Mouse (Mus musculus): Measurements from ENCODE around the gene Gm28048. TPM values are rescaled to one million over a fixed set of nuclear protein-coding genes. Genes with fewer than 3 reads are reported as not detected.

Gm28048 gene
- polyA plus RNA-seq, 2 experiments = 2.8 to 6.8 TPM

DNA sequence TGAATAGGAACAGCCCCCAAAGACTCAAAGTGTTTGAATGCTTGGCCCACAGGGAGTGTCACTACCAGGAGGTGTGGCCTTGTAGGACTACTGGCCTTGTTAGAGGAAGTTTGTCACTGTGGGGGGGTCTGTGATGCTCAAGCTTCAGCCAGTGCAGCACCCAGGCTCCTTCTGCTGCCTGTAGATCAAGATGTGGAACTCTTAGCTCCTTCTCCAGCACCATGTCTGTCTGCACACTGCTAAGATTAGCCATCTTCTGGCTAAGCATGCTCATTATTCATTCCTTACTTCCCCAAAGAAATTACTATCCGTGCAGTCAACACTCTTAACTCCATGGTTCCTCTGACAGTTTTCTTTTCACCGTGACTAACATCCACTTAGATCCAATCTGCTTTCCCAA is 51.8 kb downstream of the Gm28048 start:
- ATAC-seq (ENCODE audit: insufficient read depth) (no peak), DNase-seq (ENCODE audit: low read depth in 3 of 3, low spot score in 3 of 3) (no peak)
- Histone ChIP-seq H3K4me1 (replicated peaks; ENCODE audit: control insufficient read depth in 2 of 2, insufficient read depth in 2 of 2, low read length in 1 of 2) (peaks cover 7 to 27% of the 10 kb centered on the region in 2 experiments; a peak in 3 of 4 replicates), H3K4me3 (ENCODE audit: insufficient read depth in 1 of 2, low read depth in 2 of 2, low read length in 2 of 2) (no peak overlapping the region), H3K9me3 (ENCODE audit: control insufficient read depth, low read length) (no peaks in the 10 kb centered on the region), H3K4me2 (ENCODE audit: low read depth) (no peak overlapping the region), H3K9ac (replicated peaks) (no peak overlapping the region), H3K27me3 (ENCODE audit: control insufficient read depth, insufficient read depth, low read length) (no peaks in the 10 kb centered on the region), H3K27ac (no peak overlapping the region), H3K36me3 (replicated peaks; ENCODE audit: control insufficient read depth, insufficient read depth, low read depth) (no peaks in the 10 kb centered on the region)
- WGBS (ENCODE audit: insufficient replicate concordance) = 43% methylated on average over 2 of the region's 2 CpGs
- no peak for TF ChIP-seq CTCF (IDR thresholded peaks at IDR 0.05; ENCODE audit: low read depth)
- no peak for TF ChIP-seq EP300 (IDR thresholded peaks at IDR 0.05; ENCODE audit: low read depth)

DNA sequence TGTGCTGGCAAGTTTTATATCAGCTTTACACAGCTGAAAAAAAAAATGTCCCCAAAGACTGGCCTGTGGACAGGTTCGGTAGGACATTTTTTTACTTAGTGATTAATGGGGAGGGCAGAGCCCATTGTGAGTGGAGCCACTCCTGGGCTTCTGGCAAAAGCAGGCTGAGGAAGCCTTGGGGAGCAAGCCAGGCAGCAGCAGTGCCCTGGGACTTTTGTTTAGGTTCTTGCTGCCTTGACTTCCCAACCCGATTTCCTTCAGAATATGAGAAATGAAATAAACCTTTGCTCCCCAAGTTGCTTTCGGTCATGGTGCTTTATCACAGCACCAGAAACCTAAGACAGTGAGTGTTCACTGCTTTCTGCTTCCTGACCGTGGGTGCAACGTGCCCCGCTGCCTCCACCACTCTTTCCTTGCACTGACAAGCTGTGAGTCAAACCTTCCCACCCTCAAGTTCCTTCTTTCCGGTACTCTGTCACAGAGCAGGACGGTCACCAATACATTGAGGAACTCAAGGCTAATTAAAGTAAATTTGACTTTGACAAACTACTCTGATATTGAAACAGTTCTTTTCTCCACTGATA is 53.2 kb downstream of the Gm28048 start:
- no peak overlapping the region for H3K27ac ChIP-seq
- no peak for TF ChIP-seq CTCF (IDR thresholded peaks at IDR 0.05; ENCODE audit: low read depth)
- no peak for TF ChIP-seq EP300 (IDR thresholded peaks at IDR 0.05; ENCODE audit: low read depth)
- H3K4me1 ChIP-seq (replicated peaks; ENCODE audit: control insufficient read depth in 2 of 2, insufficient read depth in 2 of 2, low read length in 1 of 2) = peaks cover 7 to 27% of the 10 kb centered on the region in 2 experiments; a peak in 3 of 4 replicates
- H3K9ac ChIP-seq (replicated peaks) = no peak overlapping the region
- no peaks in the 10 kb centered on the region for H3K36me3 ChIP-seq (replicated peaks; ENCODE audit: control insufficient read depth, insufficient read depth, low read depth)
- H3K27me3 ChIP-seq (ENCODE audit: control insufficient read depth, insufficient read depth, low read length) = no peaks in the 10 kb centered on the region
- H3K9me3 ChIP-seq (ENCODE audit: control insufficient read depth, low read length) = no peaks in the 10 kb centered on the region
- no peak for DNase-seq (ENCODE audit: low read depth in 3 of 3, low spot score in 3 of 3)
- 23% methylated on average over 8 of the region's 8 CpGs for WGBS (ENCODE audit: insufficient replicate concordance)
- no peak overlapping the region for H3K4me2 ChIP-seq (ENCODE audit: low read depth)
- H3K4me3 ChIP-seq (ENCODE audit: insufficient read depth in 1 of 2, low read depth in 2 of 2, low read length in 2 of 2) = no peak overlapping the region
- ATAC-seq (ENCODE audit: insufficient read depth) = no peak

DNA sequence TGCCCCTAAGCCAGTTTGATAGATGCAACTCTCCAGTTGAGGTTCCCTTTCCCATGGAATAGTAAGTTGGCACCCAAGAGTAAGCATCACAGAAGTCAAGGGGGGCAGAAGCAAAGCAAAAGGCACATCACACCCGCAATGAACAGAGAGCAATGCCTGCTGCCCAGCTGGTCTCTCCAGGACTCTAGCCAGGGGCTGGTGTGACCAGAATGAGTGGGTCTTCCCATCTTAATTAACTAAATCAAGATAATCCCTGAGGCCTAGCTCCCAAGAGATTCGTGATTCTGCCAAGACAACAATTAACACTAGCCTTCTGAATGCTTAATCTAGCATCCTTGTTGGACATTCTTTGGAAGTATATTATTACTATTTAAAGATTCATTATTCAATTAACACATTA is 58.3 kb downstream of the Gm28048 start:
- no peak for TF ChIP-seq CTCF (IDR thresholded peaks at IDR 0.05; ENCODE audit: low read depth)
- no peak for TF ChIP-seq EP300 (IDR thresholded peaks at IDR 0.05; ENCODE audit: low read depth)
- DNase-seq (ENCODE audit: low read depth in 3 of 3, low spot score in 3 of 3) = no peak

DNA sequence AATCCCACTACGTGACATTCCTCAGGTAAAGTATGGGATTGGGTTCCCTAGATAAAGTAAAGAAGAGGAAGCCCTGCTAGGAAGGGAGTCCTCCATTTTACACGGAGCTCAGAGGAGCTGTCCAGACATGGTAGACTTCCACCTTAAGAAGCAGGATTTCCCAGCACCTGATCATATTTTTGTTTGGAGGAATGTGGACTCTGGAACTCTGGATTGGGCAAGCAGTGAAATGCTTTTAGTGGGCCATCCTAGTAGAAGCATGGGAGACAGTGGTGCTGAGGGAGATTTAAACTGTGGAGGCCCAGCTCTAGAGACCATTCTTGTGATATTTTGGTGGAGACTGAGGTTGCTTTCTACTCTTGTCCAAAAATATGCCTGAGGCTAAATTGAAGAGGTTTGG is 59.3 kb downstream of the Gm28048 start:
- Histone ChIP-seq H3K4me2 (ENCODE audit: low read depth) (no peak overlapping the region), H3K27ac (no peak overlapping the region), H3K9ac (replicated peaks) (no peak overlapping the region), H3K27me3 (ENCODE audit: control insufficient read depth, insufficient read depth, low read length) (no peaks in the 10 kb centered on the region), H3K4me3 (ENCODE audit: insufficient read depth in 1 of 2, low read depth in 2 of 2, low read length in 2 of 2) (no peak overlapping the region), H3K4me1 (replicated peaks; ENCODE audit: control insufficient read depth in 2 of 2, insufficient read depth in 2 of 2, low read length in 1 of 2) (peaks cover 0 to 5% of the 10 kb centered on the region in 2 experiments; a peak in 1 of 4 replicates), H3K9me3 (ENCODE audit: control insufficient read depth, low read length) (no peaks in the 10 kb centered on the region), H3K36me3 (replicated peaks; ENCODE audit: control insufficient read depth, insufficient read depth, low read depth) (no peaks in the 10 kb centered on the region)
- ATAC-seq (ENCODE audit: insufficient read depth) (no peak), DNase-seq (ENCODE audit: low read depth in 3 of 3, low spot score in 3 of 3) (no peak)
- no peak for TF ChIP-seq CTCF (IDR thresholded peaks at IDR 0.05; ENCODE audit: low read depth)
- 49% methylated on average over 2 of the region's 2 CpGs for WGBS (ENCODE audit: insufficient replicate concordance)

More for the DNA sequence above, 58.3 kb downstream of the Gm28048 start:
- Histone ChIP-seq H3K4me1 (replicated peaks; ENCODE audit: control insufficient read depth in 2 of 2, insufficient read depth in 2 of 2, low read length in 1 of 2) (peaks cover 0 to 2% of the 10 kb centered on the region in 2 experiments; a peak in 1 of 4 replicates), H3K4me3 (ENCODE audit: insufficient read depth in 1 of 2, low read depth in 2 of 2, low read length in 2 of 2) (no peak overlapping the region), H3K27ac (no peak overlapping the region), H3K36me3 (replicated peaks; ENCODE audit: control insufficient read depth, insufficient read depth, low read depth) (no peaks in the 10 kb centered on the region), H3K27me3 (ENCODE audit: control insufficient read depth, insufficient read depth, low read length) (no peaks in the 10 kb centered on the region), H3K4me2 (ENCODE audit: low read depth) (no peak overlapping the region), H3K9ac (replicated peaks) (no peak overlapping the region), H3K9me3 (ENCODE audit: control insufficient read depth, low read length) (no peaks in the 10 kb centered on the region)
- 71% methylated on average over 2 of the region's 2 CpGs for WGBS (ENCODE audit: insufficient replicate concordance)
- no peak for ATAC-seq (ENCODE audit: insufficient read depth)

DNA sequence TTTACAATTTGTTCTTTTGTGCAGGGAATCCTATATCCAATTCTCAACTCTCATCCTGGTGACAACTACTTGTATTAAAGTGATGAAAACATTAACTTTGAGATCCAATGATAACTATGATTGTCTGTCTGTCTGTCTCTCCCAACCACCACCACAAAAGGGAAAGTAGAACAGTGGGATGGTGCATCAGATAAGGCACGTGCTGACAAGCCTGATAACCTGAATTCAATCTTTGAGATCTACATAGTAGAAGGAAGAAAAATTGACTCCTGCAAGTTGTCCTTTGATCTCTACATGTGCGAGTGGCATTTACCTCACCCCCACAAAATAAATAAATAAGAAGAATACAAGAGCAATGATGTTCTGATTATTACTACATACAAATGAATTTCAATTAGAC is 62.6 kb downstream of the Gm28048 start:
- DNase-seq (ENCODE audit: low read depth in 3 of 3, low spot score in 3 of 3) (no peak), ATAC-seq (ENCODE audit: insufficient read depth) (no peak)
- H3K4me3 ChIP-seq (ENCODE audit: insufficient read depth in 1 of 2, low read depth in 2 of 2, low read length in 2 of 2) = no peak overlapping the region
- no peaks in the 10 kb centered on the region for H3K9me3 ChIP-seq (ENCODE audit: control insufficient read depth, low read length)
- H3K27ac ChIP-seq = no peak overlapping the region
- WGBS (ENCODE audit: insufficient replicate concordance) = 33% methylated on average over 2 of the region's 2 CpGs
- H3K27me3 ChIP-seq (ENCODE audit: control insufficient read depth, insufficient read depth, low read length) = no peaks in the 10 kb centered on the region
- no peaks in the 10 kb centered on the region for H3K36me3 ChIP-seq (replicated peaks; ENCODE audit: control insufficient read depth, insufficient read depth, low read depth)
- H3K4me2 ChIP-seq (ENCODE audit: low read depth) = no peak overlapping the region
- H3K9ac ChIP-seq (replicated peaks) = no peak overlapping the region
- TF ChIP-seq EP300 (IDR thresholded peaks at IDR 0.05; ENCODE audit: low read depth) (no peak), CTCF (IDR thresholded peaks at IDR 0.05; ENCODE audit: low read depth) (no peak)
- H3K4me1 ChIP-seq (replicated peaks; ENCODE audit: control insufficient read depth in 2 of 2, insufficient read depth in 2 of 2, low read length in 1 of 2) = peaks cover 0 to 8% of the 10 kb centered on the region in 2 experiments; a peak in 2 of 4 replicates

All from liver, embryonic 14.5 days (tissue).